Mouse (Mus musculus): ENCODE measurements around the gene Lysmd2. TPM values are rescaled to one million over a fixed set of nuclear protein-coding genes. Genes with fewer than 3 reads are reported as not detected.

Lysmd2 gene
- total and polyA plus RNA-seq, 3 experiments = 6.9 to 16.4 (median 8.5) TPM

DNA sequence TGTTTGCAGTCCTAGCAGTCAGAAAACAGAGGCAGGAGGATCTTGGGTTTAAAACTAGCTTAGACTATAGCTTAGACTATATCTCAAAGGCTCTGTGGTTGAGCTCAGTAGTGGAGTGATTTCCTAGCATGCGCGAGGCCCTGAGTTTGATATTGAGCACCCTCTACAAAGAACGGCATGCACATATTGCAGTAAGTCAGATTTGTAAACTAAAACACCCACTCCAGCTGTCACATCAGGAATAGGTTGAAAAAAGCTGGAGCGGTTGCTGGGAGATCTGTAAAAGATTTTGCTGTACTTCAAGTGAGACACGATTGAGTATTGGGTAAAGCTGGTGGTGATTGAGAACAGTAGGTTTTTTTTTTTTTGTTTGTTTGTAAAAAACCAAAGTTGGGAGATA lies 55.1 kb downstream of the Lysmd2 start:
- Histone ChIP-seq H3K79me2 (replicated peaks; ENCODE audit: control insufficient read depth, insufficient read depth, low read length) (no peaks in the 10 kb centered on the region), H3K36me3 (ENCODE audit: control insufficient read depth, insufficient read depth, low read length) (no peaks in the 10 kb centered on the region), H3K4me3 (no peak overlapping the region), H3K27ac (no peak overlapping the region), H3K27me3 (ENCODE audit: control insufficient read depth, insufficient read depth, low read length) (0 out of 2 replicates have a peak, but pooled peaks cover 1% of the 10 kb centered on the region), H3K4me1 (ENCODE audit: control insufficient read depth, insufficient read depth, low read length) (no peaks in the 10 kb centered on the region), H3K9ac (ENCODE audit: low read depth, low read length) (no peak overlapping the region)
- intact Hi-C loops (cut with DNase I) = no loop called here
- no peak for DNase-seq
- TF ChIP-seq CTCF (IDR thresholded peaks at IDR 0.05) (no peak), EP300 (IDR thresholded peaks at IDR 0.05; ENCODE audit: insufficient read depth, low read depth, low read length) (no peak), POLR2A (IDR thresholded peaks at IDR 0.05; ENCODE audit: insufficient read depth, low read depth, low read length) (no peak)
- 91% methylated on average over 5 of the region's 5 CpGs for WGBS

DNA sequence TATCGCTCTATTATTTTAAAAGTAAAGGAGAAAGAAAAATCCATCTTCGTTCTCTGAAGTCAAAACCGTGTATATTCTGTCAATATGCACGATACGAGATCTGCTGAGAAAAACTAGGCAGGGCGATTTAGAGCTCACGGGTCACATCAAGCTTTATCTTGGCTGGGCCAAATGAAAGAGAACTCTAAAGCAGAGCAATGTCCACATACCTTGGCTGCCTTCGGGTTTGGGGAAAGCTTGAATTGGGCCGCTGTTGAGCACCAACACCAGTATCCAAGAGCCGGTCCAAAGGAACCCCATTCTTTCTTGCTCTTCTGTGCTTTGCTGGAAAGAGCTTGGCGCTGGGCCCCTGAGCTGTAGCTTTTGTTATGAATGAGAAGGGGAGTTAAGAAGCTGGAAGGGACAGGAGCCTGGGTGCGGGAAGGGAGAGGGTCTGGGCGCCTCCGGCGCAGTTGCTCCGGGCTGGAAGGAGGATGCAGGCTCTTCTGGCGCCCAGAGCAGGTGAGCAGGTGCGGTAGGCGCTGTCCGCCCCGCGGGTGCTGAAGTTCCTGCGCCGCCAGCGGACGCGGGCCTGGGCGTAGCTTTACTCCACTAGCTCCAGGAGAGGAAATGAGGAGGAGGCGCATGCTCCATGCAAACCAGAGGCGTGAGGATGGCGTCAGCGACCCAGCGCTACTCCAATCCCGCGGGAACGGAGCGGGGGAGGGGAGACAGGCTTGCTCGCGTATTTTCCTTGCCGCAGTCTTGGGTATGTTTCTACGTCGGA lies 58.1 kb downstream of the Lysmd2 start, which contains the start of gene Scg3:
Gene Scg3, minus strand, starts transcription at position 631 of the 766 bp plus-strand sequence.
- intact Hi-C loops (cut with DNase I) = no loop called here
- no peak within 1 kb of the TSS for H3K9ac ChIP-seq (ENCODE audit: low read depth, low read length)
- 12% methylated on average over 42 of the region's 42 CpGs for WGBS
- DNase-seq = peak; percentile 46 to 63
- no peak for TF ChIP-seq CTCF (IDR thresholded peaks at IDR 0.05)
- no peak for TF ChIP-seq EP300 (IDR thresholded peaks at IDR 0.05; ENCODE audit: insufficient read depth, low read depth, low read length)
- no peak for TF ChIP-seq POLR2A (IDR thresholded peaks at IDR 0.05; ENCODE audit: insufficient read depth, low read depth, low read length)
- H3K4me3 ChIP-seq = no peak within 1 kb of the TSS
- H3K4me1 ChIP-seq (ENCODE audit: control insufficient read depth, insufficient read depth, low read length) = no peaks in the 10 kb centered on the region
- no peak within 1 kb of the TSS for H3K27ac ChIP-seq
- H3K79me2 ChIP-seq (replicated peaks; ENCODE audit: control insufficient read depth, insufficient read depth, low read length) = no peaks in the 10 kb centered on the region
- H3K27me3 ChIP-seq (ENCODE audit: control insufficient read depth, insufficient read depth, low read length) = 0 out of 2 replicates have a peak, but pooled peaks cover 1% of the 10 kb centered on the region
- no peaks in the 10 kb centered on the region for H3K36me3 ChIP-seq (ENCODE audit: control insufficient read depth, insufficient read depth, low read length)

DNA sequence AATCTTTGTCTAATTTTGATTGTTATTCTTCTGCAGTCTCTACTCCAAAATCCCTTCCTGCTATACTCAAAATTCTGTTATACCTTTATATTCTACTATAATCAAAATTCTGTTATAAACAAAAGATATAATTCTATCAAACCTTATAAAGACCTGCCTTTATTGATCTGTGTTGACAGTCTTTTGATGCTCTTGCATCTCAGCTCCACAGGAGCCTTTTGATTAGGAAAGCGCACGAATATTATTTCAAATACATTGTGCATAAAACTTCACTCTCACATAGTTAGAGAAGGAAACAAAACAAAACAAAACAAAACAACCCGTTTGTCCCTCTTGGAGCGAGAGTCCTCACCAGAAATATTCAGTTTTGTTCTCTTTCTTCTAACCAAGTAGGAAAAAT lies 58.8 kb downstream of the Lysmd2 start:
- Histone ChIP-seq H3K36me3 (ENCODE audit: control insufficient read depth, insufficient read depth, low read length) (no peaks in the 10 kb centered on the region), H3K4me3 (no peak overlapping the region), H3K9ac (ENCODE audit: low read depth, low read length) (no peak overlapping the region), H3K79me2 (replicated peaks; ENCODE audit: control insufficient read depth, insufficient read depth, low read length) (no peaks in the 10 kb centered on the region), H3K27me3 (ENCODE audit: control insufficient read depth, insufficient read depth, low read length) (0 out of 2 replicates have a peak, but pooled peaks cover 1% of the 10 kb centered on the region), H3K4me1 (ENCODE audit: control insufficient read depth, insufficient read depth, low read length) (no peaks in the 10 kb centered on the region), H3K27ac (no peak overlapping the region)
- intact Hi-C loops (cut with DNase I) = no loop called here
- 70% methylated on average over 4 of the region's 4 CpGs for WGBS
- TF ChIP-seq CTCF (IDR thresholded peaks at IDR 0.05) = no peak
- DNase-seq = no peak

DNA sequence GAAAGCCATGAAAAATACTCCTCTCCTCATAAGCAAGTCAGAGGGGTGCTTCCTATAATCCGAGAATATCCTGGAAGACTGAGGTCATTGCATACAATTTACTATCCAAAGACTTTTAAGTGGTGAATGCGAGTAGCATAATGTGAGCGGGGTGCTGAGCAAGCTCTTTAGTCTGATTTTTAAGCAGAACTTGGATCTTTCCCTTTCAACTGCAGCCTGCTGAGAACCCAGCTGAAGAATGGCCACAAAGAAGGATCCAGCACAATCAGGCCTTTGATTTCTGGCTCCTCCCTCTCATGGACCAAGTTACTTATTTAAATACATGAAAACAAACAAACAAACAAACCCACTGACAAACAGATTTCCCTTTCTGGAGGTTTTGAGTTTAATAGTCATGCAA lies 59.2 kb downstream of the Lysmd2 start:
- no peak for TF ChIP-seq CTCF (IDR thresholded peaks at IDR 0.05)
- no peak for TF ChIP-seq EP300 (IDR thresholded peaks at IDR 0.05; ENCODE audit: insufficient read depth, low read depth, low read length)
- no peak for TF ChIP-seq POLR2A (IDR thresholded peaks at IDR 0.05; ENCODE audit: insufficient read depth, low read depth, low read length)
- no peak overlapping the region for H3K27ac ChIP-seq
- H3K36me3 ChIP-seq (ENCODE audit: control insufficient read depth, insufficient read depth, low read length) = no peaks in the 10 kb centered on the region
- 63% methylated on average over 3 of the region's 3 CpGs for WGBS
- H3K4me3 ChIP-seq = no peak overlapping the region
- H3K9ac ChIP-seq (ENCODE audit: low read depth, low read length) = no peak overlapping the region
- H3K27me3 ChIP-seq (ENCODE audit: control insufficient read depth, insufficient read depth, low read length) = 0 out of 2 replicates have a peak, but pooled peaks cover 1% of the 10 kb centered on the region
- no peaks in the 10 kb centered on the region for H3K79me2 ChIP-seq (replicated peaks; ENCODE audit: control insufficient read depth, insufficient read depth, low read length)
- intact Hi-C loops (cut with DNase I) = no loop called here
- no peak for DNase-seq
- no peaks in the 10 kb centered on the region for H3K4me1 ChIP-seq (ENCODE audit: control insufficient read depth, insufficient read depth, low read length)

Other genes starting within 250 kb of the Lysmd2 start
- gene Mapk6, start 215.7 kb upstream of the Lysmd2 start, total RNA-seq (2021) = 10 to 100 TPM; 25.6 to 26.8 TPM
- gene Mapk6, start 215.7 kb upstream of the Lysmd2 start, polyA plus RNA-seq (2012; rRNA removed) = 11.2 and 22.3 TPM in 2 replicates
- 10 to 100 TPM; 12.4 to 20.4 TPM for gene Leo1, start 184.2 kb upstream of the Lysmd2 start, total RNA-seq (2021)
- 3.0 and 4.6 TPM in 2 replicates for gene Leo1, start 184.2 kb upstream of the Lysmd2 start, polyA plus RNA-seq (2012; rRNA removed)
- 10 to 100 TPM; 50.1 to 63.6 TPM for gene Tmod3, start 66.1 kb upstream of the Lysmd2 start, total RNA-seq (2021)
- gene Tmod3, start 66.1 kb upstream of the Lysmd2 start, polyA plus RNA-seq (2012; rRNA removed) = 19.6 and 37.8 TPM in 2 replicates
- gene Tmod2, start 14.4 kb upstream of the Lysmd2 start, total RNA-seq (2021) = 1 to 10 TPM; 3.8 to 4.7 TPM
- gene Tmod2, start 14.4 kb upstream of the Lysmd2 start, polyA plus RNA-seq (2012; rRNA removed) = 1.0 and 2.6 TPM in 2 replicates
- under 1 TPM; 0.37 to 0.43 TPM for gene Scg3, start 58.3 kb downstream of the Lysmd2 start, total RNA-seq (2021)
- 0.20 and 1.3 TPM in 2 replicates for gene Scg3, start 58.3 kb downstream of the Lysmd2 start, polyA plus RNA-seq (2012; rRNA removed)
- gene Bmp5, start 149.6 kb downstream of the Lysmd2 start, total RNA-seq (2021) = under 1 TPM; 0.65 to 0.68 TPM
- gene Bmp5, start 149.6 kb downstream of the Lysmd2 start, polyA plus RNA-seq (2012; rRNA removed) = 0.43 and 0.67 TPM in 2 replicates